Mouse (Mus musculus) testis, postnatal 14 days (tissue): ENCODE measurements around the gene Cys1.
"Not testable (repeated sequence)": the region's sequence is repeated elsewhere in the genome, so short reads cannot be mapped to it uniquely, and the experiment has no call there.

Source experiments
- DNase-seq: peaks from one replicate; pipeline ENCODE4 v3.0.0; 2021; ENCODE audit warnings: low spot score

Gene Cys1

DNA sequence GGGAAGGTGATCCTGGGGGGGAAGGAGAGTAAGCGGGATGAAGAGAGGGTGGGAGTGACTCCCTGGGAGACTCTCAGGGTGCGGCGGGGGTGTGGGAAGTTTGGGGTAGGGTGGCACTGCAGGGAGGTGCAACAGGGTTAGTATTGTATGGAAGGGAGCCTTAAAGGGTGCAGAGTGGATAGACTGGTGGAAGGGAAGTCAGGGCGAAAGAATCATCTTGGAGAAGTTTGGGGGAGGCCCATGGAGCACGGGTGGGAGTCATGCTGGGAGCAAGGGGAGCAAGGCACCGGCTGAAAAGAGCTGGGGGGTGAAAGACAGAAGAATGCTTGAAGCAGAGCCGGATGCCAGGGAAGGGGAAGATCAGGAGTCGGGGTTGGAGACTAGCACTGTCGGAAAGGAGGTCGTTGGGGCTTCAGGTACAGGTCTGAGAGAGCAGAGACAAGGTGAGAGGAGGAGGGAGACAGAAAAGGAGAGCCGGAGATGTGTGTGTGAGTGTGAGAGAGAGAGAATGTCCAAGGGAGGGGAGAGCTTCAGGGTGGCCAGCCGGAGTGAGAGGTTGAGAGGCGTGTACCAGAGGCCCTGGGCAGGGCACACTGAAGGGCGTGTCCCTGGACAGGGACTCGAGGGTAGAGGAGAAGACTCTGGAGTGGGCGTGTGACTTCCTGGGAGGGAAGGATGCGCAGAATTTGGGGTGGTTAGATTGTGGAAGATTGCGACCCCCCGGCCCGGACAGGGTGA, at the start of gene Cys1:
Gene Cys1, minus strand, starts transcription at position 528 of the 738 bp plus-strand sequence.
- no peak for DNase-seq

DNA sequence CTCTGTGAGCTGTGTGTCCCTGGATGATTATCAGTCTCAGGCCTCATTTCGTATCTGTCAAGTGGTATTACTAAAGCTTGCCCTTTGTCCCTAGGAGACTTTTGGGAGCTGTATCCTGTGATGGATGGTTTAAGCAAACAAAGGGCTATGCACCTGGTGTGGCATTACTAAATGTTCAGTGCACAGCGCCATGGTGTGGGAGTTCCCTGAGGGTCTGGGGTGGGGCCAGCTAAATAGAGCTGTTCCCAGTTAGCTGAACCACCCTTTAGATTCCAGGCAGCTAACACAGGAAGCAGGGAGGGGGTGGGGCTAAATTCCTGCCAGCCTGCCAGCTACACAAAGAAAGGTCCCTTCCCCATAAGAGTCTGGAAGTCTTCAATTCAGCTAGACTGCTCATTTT, 42.8 kb upstream of the Cys1 start:
- DNase-seq = no peak

DNA sequence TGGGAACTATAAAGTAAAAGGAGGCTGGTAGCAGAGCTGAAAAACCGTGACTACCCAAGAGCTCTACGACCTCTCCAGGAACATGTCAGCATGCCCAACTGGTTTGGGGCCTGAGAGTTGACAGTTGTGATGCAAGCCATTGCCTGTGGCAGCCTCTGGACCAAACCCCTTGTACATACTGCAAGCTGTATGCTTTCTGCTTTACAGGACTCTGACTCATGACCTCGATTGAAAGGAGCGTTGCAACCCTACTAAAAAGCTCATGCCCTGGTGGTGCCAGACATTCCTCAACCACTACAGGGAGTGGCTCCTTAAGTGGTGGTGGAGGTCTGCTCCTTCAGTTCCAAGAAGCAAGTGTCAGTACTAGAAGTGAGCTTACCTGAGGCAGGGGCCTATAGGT, 42.2 kb upstream of the Cys1 start:
- no peak for DNase-seq

DNA sequence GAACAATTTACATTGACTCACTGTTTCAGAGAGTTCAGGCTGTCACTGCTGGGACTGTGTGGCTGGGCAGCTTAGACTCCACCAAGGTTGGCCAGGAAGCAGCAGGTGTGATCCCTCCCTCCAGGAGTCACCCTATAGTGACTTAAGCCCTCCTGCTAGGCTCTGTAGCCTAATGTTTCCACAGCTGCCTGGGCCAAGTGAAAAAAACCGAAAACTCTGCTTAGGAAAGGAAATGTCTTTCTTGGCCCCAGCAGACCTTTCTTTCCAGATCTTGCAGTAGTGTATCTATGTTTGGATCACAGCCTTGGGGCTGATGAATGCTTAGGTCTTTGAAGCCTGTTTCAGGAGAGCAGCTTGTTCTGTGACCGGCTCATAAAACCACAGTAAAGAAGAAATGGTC, 41.8 kb upstream of the Cys1 start:
- DNase-seq = no peak

DNA sequence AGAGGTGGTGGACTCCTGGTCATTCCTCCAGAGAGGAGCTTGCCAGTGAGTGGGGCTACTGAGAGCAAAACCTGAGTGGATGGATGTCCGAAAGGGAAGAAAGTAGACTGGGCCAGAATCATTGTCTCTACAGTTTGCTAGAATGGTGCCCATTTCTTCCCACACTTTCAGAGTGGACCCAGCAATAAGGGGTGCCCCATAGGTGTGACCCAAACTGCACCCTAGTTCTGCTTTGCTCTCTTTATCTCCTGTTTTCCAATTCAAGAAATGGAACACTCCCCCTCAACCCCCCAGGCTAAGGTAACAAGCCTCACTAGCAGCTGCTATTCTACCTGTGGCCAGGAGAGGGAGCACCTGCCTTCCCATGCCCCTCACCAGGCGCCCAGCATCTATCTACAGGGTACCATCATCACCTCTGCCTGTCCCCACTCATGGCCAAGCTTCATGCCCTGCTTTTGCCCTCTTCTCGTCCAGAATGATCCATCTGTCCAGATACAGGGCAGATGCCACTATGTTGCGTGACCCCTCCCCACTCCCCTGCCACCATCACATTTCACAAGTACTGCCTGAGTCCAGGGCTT, 35.2 kb upstream of the Cys1 start:
- DNase-seq = no peak

DNA sequence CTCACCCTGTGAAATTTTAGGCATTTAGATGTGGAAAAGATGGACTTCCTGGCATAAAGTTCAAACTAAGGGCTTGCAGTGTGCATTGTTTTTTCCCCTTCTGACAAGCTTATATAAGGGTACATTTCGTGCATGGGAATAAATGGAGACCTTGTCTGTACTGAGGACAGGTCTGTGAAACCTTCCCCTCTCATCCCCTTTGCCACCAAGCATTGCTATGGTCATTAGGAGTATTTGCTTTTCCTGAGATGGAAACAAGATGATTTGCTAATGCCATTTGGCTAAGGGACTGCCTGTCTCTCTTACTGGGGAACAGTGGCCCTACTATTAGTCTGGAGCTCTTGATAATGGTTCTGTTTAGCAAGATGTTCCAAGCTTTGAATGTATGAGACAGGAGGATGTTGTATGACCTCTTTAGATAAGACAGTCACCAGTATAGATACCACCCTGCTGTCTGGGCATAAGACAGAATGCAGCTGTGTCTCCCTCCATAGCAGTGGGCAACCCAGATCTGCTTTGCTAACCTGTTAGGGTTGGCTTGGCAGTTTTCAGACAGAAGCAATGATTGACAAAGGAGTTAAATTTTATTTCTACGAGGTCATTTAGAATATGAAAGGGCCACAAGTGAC, 33.8 kb upstream of the Cys1 start:
- DNase-seq = no peak

DNA sequence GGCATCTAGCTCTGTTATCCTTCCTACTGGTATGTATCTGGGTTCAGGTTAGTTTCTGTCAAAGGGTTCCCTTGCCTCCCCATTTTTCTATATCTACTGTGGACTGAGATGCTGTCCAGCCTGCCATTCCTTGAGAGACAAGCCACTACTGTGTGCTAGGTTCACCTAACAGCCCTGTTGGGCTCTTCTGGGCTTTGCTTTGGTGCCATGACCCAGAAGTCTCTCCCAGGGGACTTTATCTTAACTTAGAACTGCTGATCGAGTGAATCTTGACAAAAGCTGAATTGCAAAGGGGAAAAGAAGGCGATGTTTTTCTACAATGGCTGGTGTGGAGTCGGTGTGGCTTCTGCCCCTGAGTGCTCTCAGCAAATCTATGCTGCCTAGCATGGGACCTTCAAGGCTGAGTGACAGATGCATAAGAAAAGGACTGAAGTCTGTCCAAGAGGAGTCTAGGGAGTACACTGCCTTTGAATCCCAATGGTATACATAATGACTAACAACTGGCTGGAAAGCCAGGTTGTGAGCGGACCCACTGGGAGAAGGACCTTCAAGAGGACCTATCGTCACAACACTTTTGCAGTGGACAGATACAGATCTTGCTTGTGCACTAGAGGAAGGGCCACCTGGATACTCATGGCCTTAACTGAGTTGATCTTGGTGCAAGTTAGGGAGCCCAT, 33.1 kb upstream of the Cys1 start:
- DNase-seq = no peak

DNA sequence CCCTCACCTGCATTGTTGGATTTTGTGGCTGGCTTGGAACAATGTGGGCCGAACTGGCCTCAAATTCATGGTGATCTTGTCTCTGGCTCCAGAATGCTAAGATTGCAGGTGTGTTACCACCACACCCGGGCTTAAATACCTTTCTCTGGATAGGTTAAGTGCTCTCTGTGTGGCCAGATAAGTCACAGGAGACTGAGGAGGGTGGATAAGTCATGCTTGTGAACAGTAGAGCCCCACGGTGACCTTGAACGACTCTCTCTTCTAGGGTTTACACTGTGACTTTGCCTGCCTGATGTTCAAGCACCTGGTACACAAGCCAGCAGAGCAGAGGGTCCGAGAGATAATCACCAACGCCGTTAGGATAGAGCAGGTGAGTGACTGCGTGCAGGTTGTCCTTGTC, 30.8 kb upstream of the Cys1 start:
- no peak for DNase-seq

DNA sequence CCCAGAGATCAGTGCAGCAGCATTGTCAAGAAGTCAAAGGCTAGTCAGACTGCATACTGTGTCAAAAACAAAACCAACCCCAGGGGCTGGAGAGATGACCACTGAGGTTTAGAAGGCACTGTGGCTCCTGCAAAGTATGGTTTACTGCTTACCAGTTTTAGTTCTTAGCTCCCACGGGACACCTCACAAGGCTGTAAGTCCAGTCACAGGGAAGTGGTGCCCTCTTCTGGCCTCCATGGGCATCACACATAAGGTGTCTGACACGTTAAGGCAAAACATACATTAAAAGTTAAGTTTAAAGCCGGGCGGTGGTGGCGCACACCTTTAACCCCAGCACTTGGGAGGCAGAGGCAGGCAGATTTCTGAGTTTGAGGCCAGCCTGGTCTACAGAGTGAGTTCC, 29.1 kb upstream of the Cys1 start:
- DNase-seq = no peak

DNA sequence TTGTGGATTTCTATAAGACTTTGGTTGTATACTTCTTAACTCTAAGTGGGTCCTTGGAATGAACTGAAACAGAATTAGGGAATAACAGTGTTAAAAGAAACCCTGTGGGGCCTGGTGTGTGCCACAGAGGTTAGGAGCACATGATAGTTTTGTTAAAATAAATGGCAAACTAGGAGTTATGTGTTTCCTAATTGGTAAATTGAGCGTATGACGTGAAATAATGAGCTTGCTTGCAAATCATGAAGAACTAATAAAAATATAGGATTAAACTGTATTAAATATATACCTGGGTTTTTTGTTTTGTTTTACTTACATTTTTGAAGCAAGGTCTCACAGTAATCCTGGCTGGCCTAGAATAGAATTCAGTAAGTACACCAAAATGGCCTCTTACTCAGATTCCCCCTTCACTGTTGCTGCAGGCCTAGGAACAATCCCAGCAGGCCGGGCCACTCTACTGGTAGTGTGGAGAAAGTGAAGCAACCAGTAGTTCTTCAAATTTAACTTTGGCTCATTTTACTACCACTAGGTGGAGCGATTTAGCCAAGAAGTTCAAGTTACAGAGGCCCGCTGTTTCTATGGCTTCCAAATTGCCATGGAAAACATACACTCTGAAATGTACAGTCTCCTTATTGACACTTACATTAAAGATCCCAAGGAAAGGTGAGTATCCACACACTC, 28.4 kb upstream of the Cys1 start:
- no peak for DNase-seq

DNA sequence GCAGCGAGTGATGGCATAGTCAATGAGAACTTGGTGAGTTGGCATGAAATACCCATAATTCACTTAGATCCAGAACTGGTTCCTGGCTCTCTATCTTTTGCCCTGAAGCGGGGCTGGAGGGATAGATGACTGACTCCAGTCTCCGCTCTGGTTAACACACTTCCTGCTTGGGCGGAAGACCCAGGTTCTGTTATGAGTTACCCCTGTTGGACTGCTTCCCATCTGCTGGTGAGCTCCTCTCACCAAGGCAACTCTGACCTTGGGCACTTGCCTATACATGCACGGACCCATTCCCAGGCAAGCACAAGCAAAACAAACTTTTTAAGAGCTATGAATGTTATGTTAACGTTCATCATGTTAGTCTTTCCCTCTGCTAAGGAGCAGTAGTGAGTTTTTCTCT, 27.8 kb upstream of the Cys1 start:
- DNase-seq = peak; percentile 29

DNA sequence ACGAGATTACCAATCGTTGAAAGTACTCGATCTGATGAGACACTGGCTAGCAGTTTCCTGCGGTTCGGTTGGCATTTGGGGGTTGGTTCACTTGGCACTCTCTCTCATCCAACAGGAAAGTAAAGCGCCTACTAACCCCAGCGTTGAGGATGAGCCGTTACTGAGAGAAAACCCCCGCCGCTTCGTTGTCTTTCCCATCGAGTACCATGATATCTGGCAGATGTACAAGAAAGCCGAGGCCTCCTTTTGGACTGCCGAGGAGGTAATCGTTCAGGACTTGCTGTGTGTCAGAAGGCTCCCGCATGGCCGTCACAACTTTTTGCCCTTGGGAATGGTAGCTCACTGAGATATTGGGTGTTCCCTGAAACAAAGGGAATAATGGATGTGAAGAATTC, 27.2 kb upstream of the Cys1 start:
- DNase-seq = peak; percentile 30

DNA sequence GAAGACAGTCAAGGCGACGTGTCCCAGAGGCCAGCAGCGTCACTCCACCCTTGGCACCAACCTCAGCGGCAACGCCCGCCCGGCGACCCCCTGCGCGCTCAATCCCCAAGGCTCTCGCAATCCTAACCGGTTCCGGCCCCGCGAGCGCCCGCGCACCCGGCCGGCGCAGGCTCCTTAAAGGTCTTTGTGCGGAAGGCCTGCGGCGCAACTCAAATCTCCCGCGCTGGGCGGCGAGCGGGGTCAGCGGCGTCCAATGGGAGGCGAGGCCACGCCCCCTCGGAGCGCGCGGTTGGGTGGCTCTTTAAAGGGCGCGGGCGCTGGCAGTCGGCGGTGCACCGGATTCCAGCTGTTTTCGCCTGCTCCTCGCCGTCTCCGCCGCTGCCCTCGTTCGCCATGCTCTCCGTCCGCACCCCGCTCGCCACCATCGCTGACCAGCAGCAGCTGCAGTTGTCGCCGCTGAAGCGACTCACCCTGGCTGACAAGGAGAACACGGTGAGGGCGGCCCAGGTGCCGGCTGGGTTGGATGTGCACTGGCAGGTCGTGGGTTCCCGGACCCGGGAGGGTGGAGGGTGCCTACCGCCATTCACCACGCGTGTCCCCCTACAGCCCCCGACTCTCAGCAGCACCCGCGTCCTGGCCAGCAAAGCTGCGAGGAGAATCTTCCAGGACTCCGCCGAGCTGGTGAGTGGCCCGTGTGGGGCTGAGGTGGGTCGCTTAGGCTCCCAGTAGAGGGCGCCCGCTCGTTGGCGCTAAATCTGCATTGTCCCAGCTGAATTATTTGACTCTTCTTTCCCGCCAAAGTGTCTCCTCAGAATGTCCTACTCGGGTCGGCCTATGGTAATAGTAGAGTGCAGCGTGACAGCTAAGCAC, 26.6 kb upstream of the Cys1 start, which contains the start of gene Rrm2:
Gene Rrm2, plus strand, starts transcription at position 288 of the 870 bp plus-strand sequence.
- peak; percentile 95 for DNase-seq

DNA sequence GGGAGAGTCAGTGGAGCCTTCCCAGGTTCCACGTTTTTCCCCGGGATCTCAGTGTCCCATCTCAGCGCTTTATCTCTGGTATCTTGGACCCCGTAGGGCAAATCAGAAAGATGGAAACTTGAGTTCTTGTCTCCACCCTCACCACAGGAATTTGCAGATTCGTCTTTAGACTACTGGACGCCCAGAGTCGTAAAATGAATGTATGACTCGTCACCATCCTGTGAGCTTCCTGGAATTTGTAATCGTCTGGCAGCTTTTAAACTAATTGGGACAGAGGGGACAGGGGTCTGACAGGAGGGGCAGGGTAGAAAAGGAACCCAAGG, 25.8 kb upstream of the Cys1 start:
- no peak for DNase-seq

DNA sequence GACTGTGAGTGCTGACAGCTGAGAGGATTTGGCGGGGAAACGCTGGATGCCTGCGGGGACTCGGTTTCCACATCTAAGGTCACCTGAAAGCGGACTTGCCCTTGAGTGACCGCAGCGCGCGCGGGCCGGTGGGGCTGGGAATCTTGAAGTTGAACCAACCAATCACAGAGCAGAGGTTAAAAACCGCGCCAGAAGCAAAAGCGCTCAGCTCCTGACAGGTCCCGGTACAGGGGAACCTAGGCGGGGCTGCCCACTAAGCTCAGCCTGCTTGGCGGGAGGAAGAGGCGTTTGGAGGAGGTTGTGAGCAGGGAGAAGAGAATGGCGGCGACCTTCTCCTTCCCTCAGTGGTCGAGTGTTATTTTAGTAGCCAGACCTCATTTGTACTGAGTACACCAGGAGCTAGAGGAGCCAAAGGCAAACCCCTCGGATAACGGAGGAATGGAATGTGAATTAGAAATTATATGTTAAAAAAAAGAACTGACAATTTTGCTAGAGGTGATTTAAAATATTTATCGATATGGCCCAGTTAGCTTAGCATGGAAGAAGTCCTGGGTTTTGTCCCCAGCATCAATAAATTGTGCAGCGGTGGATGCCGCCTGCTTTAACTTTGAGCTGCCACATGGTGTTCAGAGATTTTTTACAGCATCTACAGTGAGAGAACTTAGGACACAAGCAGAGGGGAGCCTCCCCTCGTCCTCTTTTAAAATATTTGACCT, 25.3 kb upstream of the Cys1 start:
- DNase-seq = peak; percentile 63

DNA sequence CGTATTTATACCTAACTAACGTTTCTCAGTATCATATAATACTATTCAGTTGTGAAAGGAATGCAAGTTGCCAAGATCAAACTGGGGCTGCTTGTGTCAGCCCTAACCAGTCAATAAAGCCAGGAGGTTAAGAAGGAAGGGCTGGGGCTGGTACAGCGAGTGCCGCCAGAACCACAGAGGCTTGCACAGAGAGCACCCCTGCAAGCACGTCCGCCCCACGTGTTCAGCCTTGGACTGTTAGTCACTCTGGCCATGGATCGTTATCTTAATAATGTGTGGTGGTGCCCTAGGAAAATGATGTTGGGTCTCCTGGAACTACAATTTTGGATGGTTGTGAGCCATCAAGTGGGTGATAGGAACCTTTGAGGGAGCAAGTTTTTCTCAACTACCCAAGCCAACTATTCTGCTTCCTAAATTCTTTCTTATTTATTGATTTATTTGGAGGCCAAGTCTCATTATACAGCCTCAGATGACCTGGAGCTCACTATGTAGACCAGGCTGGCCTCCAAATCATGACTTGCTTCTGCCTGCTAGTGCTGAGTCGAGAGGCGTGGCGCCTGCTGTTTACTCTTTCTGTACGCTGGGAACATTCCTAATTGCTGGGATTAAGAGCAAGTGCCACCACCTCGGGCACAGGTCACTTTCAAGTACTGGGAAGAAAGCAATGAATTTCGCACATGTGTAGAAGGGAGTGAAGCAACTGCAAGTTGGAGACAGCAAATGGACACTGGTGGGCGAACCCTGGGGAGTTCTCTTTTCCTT, 24.1 kb upstream of the Cys1 start:
- DNase-seq = no peak

DNA sequence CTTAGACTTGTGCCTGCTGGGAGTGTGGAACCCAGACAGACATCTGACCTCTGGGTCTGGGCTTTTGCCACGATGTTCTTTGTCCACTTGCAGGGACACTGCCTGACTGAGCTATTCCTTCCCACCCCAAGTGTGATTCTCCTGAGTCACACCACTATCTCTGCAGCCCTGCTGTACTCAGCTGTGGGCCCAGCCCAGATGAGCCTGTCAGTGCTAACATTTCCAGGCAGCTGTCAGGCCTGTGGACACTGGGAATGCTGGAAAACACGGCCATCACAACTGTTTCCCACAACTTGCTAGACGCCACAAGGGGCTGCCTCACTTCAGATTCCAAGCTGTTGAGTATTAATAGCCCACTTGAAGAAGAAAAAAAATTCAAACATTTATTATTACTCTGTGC, 21.4 kb upstream of the Cys1 start:
- DNase-seq = no peak

DNA sequence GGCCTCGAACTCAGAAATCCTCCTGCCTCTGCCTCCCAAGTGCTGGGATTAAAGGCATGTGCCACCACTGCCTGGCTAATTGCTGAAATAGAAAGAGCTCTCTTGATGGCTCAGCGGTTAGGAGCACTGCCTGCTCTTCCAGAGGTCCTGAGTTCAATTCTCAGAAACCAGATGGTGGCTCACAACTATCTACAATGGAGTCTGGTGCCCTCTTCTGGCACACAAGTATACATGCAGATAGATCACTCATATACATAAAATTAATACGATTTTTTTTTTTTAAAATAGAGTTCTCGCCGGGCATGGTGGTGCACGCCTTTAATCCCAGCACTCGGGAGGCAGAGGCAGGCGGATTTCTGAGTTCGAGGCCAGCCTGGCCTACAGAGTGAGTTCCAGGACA, 20.0 kb upstream of the Cys1 start:
- not testable (repeated sequence) for DNase-seq

DNA sequence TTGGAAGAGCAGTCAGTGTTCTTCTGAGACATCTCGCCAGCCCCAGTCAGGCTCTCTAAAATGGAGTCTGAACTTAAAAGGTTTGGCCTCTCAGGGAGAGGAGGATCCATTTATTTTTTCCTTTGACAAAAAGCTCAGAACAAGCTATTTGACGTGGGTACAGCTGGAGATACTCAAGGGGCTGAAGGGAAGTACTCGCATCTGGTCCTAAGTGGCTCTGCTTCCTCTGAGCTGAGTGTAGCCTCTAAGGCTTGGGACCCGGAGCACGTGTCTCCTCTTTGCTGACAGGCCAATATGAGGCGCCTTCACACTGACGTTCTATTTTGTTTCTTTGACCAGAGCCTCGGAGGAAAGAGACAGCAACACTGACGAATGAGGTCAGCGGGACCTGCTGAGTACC, 18.0 kb upstream of the Cys1 start:
- DNase-seq = no peak

DNA sequence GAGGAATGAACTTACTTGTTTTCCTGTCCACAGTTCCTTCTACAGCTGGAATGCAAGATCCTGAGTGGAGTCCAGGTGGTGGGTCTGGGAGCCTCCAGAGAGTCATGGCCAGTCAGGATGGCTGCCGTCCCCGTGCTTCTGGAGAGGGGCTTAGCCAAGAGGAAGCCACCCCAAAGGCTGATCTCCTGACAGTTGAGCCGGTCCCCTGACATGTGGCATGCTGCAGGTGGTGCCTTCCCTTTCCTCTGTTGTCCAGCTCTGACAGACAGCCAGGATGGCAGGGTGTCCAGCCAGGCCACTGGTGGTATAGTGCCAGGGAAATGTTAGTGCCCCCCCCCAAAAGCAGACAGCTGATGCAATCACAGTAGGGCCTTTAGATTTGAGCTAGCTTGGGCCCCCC, 16.9 kb upstream of the Cys1 start:
- no peak for DNase-seq
